Mouse (Mus musculus) induced T-regulatory cell, adult 2 months (primary cell): ENCODE data around the gene A330070K13Rik.

Source experiments
- DNase-seq: peaks from one replicate; pipeline ENCODE4 v3.0.0-alpha.2; 2012; ENCODE audit warnings: low read depth

A330070K13Rik gene

GRCm38 (mm10) chr5:130384222-130384912 lies at the start of gene A330070K13Rik:
A330070K13Rik (minus strand) TSS chr5:130384631.
- no peak for DNase-seq

GRCm38 (mm10) chr5:130411516-130411915 lies 27.1 kb upstream of the A330070K13Rik start:
- DNase-seq: no peak

- no peak for DNase-seq
These were observed 25.3 kb upstream of the A330070K13Rik start for GRCm38 (mm10) chr5:130409706-130410105.

- peak; percentile 21 for DNase-seq
These were observed 20.8 kb upstream of the A330070K13Rik start for GRCm38 (mm10) chr5:130405201-130405600.

- no peak for DNase-seq
These were observed 15.9 kb upstream of the A330070K13Rik start for GRCm38 (mm10) chr5:130400136-130400917.

- no peak for DNase-seq
These were observed 10.7 kb upstream of the A330070K13Rik start for GRCm38 (mm10) chr5:130395142-130395541.

- no peak for DNase-seq
These were observed 10.0 kb upstream of the A330070K13Rik start for GRCm38 (mm10) chr5:130394386-130394785.

- no peak for DNase-seq
These were observed 9.4 kb upstream of the A330070K13Rik start for GRCm38 (mm10) chr5:130393618-130394355.

GRCm38 (mm10) chr5:130386418-130386817 lies 2.0 kb upstream of the A330070K13Rik start:
- no peak for DNase-seq

- no peak for DNase-seq
These were observed 9.0 kb downstream of the A330070K13Rik start for GRCm38 (mm10) chr5:130375411-130375810.

GRCm38 (mm10) chr5:130369237-130369636 lies 15.2 kb downstream of the A330070K13Rik start, which contains the start of gene Caln1:
Caln1 (plus strand) TSS chr5:130369455.
- no peak for DNase-seq

- DNase-seq: no peak
These were observed 16.2 kb downstream of the A330070K13Rik start for GRCm38 (mm10) chr5:130368236-130368635.

- no peak for DNase-seq
These were observed 20.7 kb downstream of the A330070K13Rik start for GRCm38 (mm10) chr5:130363773-130364172.

GRCm38 (mm10) chr5:130363111-130363510 lies 21.3 kb downstream of the A330070K13Rik start:
- DNase-seq: no peak

GRCm38 (mm10) chr5:130355223-130355622 lies 29.2 kb downstream of the A330070K13Rik start:
- no peak for DNase-seq

- DNase-seq: no peak
These were observed 38.6 kb downstream of the A330070K13Rik start for GRCm38 (mm10) chr5:130345871-130346270.

GRCm38 (mm10) chr5:130344999-130345398 lies 39.4 kb downstream of the A330070K13Rik start:
- no peak for DNase-seq

GRCm38 (mm10) chr5:130340656-130341055 lies 43.8 kb downstream of the A330070K13Rik start:
- no peak for DNase-seq

- no peak for DNase-seq
These were observed 49.0 kb downstream of the A330070K13Rik start for GRCm38 (mm10) chr5:130335462-130335861.

- no peak for DNase-seq
These were observed 50.5 kb downstream of the A330070K13Rik start for GRCm38 (mm10) chr5:130333971-130334370.

- DNase-seq: no peak
These were observed 50.9 kb downstream of the A330070K13Rik start for GRCm38 (mm10) chr5:130333566-130333965.

GRCm38 (mm10) chr5:130331206-130331605 lies 53.2 kb downstream of the A330070K13Rik start:
- no peak for DNase-seq
